Mouse (Mus musculus) cerebellum, adult 9-10 months (tissue): ENCODE data around the gene 1700021F05Rik.
A peak's percentile ranks its signal among the peaks of the same experiment; 100 is the strongest.

Experiments
- DNase-seq: peaks from one replicate; pipeline ENCODE4 v3.0.0; 2022

Gene 1700021F05Rik

DNA sequence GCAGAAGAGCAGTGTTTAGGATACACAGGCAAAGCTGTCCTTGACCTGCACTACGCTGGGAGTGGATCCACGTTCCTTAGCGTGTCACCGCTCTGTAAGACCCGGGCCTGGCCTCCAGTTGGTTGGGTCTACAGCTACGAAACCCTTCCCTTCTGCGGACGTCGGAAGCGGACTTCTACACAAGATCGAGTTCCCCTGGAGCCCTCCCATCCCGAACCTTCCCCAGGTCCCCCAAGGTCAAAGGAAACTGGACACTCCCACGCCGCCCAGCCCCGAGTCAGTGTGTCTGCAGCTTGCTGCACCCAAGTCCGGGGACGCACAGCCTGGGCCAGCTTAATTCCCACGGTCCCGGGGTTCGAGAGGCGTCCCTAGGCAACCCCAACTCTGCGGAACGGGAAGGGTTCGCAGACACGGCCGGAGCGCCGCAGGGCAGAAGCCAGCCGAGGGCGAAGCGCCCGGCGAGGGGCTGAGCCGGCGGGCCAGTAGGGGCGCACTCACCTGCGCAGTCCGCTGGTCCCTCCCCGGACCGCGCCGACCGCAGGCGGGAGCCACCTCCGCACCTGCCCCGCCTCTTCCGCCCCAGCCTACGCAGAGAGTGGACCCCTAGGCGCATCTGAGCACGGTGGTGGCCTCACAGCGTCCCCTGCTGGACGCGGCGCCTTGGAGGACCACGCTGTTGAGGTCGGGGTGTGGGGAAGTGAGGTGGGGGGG, at the start of gene 1700021F05Rik:
1700021F05Rik (minus strand) TSS at position 553 of the 711 bp plus-strand sequence.
- DNase-seq = peak; percentile 95

DNA sequence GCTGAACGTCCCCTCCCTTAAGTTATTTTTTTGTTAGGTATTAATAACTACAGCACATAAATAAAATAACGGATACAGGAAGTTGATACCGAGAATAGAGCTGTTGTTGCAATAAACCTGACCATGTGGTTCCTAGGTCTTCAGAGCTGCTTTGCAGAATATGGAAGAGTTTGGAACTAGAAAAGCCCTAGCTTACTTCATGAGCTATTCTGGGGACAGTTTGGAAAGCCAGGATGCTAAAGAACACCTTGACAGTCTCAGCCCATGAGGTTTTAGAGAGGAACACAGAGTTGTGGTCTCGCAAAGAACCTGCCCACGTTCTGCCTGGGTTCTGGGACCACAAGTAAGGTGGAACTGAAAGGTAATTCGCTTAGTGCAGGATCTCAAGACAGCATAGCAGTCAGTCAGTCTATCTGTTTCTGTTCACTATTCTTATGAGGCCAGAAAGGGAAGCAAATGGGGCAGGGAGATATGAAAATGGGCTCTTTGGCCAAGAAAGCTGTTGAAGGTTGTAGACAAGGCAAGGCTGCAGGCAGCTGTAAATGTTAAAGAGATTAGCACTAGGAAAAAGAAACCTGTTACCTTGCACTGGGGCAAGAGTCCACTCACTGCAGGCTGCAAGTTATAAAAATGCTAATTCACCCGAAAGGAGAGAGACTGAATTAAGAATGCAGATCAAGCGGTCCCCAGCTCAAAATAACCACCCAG, 47.8 kb upstream of the 1700021F05Rik start:
- DNase-seq = no peak

DNA sequence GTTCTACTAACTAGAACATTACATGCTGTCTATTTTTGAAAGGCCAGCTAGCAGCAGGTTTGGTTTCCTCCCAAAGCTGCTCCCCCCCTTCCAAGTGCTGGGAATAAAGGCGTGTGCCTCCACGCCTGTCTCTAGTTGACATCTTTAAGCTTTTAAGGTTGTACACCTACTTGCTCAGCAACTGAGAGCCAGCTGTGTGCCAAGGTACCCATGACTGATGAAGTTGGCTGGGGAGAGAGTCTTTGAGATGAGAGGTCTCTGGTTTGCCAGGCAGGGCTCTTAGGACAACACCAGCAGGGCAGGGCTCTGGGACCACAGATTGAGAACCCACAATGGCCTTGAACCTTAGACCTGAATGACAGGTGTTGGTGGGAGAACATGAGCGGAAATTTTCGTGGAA, 43.7 kb upstream of the 1700021F05Rik start:
- DNase-seq = no peak

DNA sequence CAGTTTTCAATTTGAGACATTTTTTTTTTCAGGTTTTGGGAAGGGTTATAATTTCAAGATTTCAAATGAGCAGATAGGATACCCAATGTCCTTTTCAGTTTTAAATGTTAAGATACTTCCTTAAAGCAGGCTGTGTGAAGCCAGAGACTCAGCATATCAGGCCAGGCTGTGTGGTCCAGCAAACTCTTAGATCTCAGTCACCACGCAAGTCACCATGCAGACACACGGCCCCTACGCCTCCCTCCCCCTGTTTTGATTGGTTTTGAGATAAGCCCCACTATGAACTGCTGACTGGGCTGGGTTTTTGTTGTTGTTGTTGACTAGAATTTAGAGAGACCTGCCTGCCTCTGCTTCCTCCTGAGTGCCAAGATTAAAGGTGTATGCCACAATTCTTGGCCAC, 40.5 kb upstream of the 1700021F05Rik start:
- no peak for DNase-seq

DNA sequence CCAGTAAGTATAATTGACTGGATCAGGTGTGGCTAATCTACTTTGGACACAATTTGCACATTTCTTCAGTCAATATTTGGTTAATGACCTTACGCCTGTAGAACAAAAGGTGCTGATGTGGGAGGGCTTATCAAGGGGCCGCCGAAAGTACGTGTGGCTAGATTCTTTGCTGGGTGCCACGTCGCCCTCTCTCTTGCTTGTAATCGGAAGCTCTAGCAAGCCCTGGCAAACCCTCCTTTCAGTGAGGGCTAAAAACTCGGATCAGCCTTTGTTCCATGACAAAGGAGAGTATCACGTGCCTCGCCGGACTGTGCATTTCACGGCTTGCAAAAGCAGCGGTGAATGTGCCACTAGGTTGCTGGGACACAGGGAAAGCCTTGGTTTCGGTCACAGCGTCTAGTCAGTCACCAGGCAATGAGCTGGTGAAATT, 39.9 kb upstream of the 1700021F05Rik start:
- DNase-seq = no peak

DNA sequence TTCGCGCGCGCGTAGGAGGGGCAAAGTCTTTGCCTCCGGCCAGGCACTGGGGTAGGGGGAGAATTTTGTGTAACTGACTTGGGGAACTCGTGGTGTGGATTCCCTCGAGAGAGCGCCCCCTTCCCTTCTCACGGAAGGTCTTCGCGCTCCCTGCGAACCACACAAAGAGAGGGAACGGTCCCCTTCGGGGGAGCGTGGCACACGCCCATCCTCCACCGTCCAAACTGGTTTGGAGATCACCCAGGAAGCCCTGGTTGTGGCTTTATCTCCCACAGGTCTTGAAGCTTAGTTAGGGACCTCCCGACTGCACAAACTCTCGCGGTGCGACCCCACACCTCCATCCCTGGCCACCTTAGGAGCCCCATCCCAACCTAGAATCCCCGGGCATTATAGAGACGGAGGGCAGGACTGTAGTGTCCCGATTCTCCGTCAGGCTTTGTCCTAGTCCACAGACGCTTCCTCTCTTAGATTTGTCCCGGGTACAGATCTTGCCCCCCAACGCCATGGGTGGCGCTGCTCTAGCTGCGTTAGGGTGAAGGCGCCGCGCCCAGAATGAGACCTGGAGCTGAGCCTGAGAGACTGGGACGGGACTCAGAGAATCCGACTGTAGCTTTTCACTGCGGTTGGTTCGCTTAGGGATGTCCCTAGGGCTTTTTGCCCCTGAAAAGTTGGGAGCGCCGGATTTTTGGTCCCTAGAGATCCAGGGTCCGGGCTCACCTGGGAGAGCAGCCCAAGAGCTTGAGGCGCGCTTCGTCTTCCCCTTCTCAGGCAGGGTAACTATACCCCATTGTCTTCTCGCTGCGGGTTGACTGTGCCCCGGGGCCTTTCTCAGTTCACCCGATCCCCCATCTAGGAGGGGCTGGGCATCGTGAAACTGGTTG, 38.8 kb upstream of the 1700021F05Rik start:
- DNase-seq = no peak

DNA sequence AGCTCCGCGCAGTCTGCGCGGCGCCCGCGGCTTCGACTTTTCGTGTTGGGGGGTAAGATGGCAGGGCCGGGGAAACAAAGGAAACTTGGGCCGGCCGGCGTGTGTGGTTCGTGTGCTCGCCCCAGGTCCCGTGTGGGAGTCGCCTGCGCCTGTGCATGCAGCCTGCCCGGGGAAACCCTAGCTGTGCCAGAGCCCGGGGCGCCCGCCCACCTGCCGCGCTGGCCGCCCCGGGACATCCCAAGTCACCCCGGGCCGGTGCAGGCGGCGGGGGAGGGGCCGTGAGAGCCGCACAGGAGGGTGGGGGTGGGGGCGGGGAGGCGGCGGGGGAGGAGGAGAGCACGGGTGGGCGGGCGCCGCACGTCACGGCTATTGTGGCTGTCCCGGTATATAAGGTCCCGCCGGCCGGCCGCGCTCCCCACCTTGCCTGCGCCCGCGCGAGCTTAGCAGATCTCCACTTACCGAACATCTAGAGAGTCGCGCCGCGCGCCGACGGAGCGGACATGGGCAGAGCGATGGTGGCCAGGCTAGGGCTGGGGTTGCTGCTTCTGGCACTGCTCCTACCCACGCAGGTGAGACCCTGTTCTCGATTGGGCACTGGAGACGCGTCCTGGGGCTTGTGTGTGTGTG, 38.1 kb upstream of the 1700021F05Rik start:
- no peak for DNase-seq

DNA sequence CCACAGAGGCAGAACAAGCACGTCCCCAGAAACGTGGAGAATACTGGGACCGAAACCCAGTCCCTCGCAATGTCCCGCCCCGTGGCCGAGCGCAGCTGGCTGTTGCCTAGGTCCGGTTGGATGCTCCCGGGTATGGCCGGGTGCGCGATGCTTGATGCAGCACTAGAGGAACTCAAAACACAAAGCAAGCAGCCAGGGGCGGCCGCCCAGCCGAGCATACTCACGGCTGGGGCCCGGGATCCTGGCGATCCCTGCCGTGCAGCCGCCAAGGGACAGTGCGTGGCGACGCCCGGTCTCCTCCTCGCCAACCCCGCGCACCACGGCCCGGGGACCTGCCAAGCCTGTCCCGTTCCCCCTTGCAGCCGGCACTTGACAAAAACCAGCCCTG, 37.6 kb upstream of the 1700021F05Rik start:
- DNase-seq = no peak

DNA sequence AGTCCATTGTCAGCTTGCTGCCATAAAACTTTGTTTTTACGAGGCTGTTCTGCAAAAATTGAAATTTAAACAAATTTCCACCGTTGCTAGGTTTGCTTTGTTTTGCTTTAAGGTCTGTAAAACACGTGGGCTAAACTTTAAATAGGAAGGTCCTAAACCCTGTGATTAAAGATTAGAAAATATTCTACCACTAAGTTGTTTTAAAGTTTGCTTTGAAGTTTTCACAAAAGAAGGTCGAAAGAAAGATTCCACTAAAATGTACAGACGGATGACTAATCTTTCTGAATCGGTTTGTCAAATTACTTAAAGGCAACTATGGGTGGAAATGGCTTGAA, 37.2 kb upstream of the 1700021F05Rik start, which contains the start of gene Cd24a:
Cd24a (plus strand) TSS at position 288 of the 335 bp plus-strand sequence.
- DNase-seq = no peak

DNA sequence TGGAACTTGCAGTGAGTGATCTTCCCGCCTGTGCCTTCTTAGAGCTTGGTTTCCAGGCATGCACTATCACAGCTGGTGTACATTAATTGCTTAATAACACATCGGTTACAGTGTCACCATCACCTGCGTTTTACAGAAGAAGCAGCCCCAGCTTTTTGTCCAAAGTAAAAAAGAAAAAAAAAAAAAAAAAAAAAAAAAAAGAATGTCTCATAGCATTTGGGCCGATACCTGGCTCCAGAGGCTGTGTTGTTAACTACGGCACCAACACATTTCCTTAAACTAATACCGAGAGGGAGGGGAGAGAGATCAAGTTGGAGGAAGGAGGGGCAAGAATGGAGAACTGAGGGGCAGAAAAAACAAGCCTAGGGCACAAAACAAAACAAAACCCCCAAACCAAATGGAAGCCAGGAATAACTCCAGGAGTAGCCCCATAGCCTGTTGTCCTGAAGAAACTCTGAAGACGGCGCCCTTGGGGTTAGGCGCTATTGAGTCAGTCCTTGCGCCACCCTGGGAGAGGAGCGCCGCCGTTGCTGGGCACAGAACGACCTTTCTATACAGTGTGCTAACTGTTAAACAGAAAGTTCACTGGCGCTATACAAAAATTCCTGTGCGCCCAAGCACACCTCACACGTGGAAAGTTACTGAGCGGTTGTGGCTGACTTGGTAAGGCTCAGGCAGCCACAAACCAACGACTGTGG, 36.7 kb upstream of the 1700021F05Rik start:
- no peak for DNase-seq

DNA sequence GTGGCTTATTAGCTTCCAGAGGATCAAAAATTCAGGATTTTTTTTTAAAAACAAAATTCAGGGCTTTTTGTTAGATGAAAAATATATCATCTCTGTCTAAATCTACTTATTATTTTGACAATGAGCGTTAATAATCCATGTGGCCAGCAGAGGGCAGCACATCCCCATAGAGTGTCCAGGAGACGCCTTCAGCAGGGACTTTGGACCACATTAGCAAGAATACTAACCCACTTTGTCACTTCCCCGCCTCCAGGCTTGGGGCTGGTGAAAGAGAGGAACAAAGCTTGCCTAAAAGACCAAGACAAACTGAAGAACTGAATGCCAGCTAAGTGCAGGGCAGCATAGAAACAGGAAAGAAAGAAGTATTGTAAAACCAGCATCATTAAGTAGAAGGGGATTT, 34.2 kb upstream of the 1700021F05Rik start:
- peak; percentile 71 for DNase-seq

DNA sequence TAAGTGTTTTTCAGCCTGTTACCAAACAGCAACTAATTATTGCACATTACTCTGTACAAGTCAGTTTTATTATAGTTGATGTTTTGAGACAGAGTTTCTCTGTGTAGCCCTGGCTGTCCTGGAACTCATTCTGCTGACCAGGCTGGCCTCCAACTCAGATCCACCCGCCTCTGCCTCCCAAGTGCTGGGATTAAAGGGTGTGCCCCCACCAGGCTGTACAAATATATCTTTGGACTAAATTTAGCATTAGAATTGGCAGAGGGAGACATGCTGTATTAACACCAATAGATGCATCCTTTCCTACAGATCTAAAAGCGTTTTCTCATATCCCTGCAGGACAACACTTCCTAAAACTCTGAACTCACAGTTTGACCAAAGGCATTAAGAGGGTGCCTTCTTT, 33.6 kb upstream of the 1700021F05Rik start:
- DNase-seq = no peak

DNA sequence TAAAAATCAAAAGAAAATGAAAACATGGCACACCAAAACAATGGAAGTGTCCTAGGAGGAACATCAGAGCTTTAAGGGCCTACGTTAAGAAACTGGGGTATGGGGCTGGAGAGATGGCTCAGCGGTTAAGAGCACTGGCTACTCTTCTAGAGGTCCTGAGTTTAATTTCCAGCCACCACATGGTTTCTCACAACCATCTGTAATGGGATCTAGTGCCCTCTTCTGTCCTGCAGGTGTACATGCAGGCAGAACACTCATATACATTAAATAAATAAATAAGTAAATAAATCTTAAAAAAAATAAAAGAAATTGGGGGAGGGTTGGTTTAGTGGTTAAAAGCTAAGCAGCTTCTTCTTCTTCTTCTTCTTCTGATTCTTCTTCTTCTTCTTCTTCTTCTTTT, 20.5 kb upstream of the 1700021F05Rik start:
- DNase-seq = no peak

DNA sequence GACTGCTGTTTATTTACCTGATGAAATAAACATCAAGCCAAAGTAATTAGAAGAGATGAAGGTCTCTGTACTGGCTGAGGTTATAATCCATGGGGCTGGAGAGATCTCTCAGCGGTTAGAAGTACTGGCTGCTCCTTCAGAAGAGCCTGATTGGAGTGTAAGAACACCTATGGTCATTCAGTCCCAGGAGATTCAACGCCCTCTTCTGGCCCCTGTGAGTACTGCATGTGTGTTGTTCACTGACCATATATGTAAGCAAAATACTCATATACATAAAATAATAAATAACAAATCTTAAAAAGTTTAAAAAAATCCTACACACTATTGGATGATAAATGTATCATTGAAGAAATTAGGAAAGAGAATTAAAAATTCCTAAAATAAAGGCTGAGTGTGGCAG, 20.0 kb upstream of the 1700021F05Rik start:
- no peak for DNase-seq

DNA sequence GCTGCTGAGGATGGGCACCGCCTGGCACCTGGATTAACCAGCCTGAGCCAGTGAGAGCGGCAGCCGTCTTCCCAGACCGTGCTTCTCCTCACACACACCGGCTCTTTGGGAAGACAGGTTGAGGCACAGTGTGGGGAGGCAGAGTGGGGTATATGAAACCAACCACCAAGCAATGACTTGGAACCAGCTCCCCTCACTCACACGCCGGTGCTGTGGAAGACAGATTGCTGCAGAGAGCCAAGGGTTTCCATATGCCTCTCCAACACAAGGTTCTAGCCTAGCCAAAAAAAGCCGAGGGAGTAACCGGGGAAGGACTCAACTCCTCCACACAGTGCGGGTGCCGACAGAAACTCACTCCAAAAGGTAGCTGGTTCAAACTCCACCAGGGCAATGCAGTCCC, 18.5 kb upstream of the 1700021F05Rik start:
- DNase-seq = no peak

DNA sequence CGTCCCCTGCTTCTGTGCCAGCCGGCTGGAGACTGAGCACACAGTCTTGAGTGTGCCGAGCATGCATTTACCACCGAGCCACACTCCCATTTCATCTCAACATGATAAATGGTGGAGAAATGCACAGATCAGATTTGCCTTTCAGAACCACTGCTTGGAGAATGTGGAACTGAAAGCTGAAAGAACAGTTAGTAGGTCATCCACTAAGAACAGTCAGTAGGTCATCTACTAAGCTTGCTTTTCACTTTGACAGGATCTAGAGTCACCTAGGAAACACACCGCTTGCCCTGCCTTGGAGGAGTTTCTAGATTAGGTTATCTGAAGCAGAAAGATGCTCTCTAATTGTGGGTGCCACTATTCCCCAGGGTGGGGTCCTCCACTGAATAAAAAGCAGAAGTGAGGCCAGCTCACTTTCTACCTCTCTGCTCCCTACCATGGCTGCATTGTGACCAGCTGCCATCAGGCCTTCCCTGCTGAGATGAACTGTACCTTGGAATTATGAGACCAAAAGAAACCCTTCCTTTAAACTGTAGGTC, 16.9 kb upstream of the 1700021F05Rik start:
- no peak for DNase-seq

DNA sequence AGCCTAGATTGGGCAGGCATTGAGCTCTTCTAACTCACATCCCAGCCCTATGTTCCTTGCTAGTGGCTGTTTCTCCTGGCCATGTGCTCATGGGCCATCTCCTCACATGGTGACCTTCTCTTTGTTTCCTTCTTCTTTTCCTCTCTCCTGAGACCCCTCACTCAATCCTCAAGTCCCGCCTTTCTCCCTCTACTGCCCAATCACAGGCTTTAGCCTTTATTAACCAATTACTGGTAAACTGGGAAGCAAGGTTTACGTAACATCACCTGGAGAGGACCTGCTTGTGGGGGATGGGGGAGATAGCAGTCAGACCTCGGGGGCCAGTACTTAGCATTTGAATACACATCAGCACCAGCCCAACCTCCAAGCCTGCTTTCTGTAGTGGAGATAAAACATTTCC, 10.6 kb upstream of the 1700021F05Rik start:
- DNase-seq = no peak

DNA sequence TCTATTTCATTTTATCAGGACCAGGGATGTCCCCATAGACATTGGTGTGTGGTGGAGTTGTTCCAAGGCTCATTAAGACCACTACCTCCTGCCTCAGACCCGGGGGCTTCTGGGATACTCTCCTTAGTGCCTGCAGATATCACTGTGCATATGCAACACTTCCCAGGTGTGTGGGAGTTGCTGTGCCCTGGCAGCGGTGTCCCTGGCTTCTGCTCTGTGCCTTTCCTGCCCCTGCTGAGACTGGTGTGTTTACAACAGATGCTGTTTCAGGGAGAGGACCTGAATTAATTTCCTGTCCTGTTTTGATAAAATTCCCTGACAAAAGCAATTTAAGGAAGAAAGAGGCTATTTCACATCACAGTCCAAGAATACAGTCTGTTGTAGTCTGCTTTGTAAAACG, 10.1 kb upstream of the 1700021F05Rik start:
- no peak for DNase-seq

DNA sequence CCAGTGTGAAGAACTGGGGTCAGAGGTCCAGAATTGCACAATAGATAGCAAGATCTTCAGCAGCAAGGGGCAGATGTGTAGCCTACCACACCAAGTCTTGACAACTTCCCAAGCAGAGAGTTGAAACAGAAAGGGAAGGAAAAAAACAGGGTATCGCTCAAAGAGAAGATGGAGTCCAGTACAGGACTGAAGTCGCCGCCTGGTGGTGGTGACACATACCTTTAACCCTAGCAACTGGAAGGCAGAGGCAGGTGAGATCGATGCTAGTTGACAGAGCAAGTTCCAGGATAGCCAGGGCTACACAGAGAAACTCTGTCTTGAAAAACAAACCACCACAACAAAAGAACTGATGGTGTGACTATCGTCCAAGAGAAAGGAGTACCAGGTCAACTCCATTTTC, 8.6 kb upstream of the 1700021F05Rik start:
- no peak for DNase-seq

DNA sequence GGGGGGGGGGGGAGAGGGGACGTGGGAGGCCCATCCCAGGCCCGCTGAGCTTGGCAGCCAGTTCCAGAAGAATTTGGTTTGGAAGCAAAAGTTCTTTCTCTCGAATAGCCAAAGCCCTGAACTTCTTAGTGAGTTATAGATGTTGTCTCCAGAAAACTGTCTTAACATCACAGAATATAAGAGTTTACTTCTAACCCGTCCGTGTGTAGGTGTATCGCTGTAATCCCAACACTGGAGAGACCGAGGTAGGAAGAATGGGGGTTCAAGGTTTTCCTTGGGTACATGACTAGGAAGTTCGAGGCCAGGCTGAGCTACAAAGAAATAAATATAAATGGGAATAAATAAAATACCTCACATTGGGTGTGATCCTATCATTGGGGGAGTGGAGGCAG, 355 bp upstream of the 1700021F05Rik start:
- DNase-seq = no peak

DNA sequence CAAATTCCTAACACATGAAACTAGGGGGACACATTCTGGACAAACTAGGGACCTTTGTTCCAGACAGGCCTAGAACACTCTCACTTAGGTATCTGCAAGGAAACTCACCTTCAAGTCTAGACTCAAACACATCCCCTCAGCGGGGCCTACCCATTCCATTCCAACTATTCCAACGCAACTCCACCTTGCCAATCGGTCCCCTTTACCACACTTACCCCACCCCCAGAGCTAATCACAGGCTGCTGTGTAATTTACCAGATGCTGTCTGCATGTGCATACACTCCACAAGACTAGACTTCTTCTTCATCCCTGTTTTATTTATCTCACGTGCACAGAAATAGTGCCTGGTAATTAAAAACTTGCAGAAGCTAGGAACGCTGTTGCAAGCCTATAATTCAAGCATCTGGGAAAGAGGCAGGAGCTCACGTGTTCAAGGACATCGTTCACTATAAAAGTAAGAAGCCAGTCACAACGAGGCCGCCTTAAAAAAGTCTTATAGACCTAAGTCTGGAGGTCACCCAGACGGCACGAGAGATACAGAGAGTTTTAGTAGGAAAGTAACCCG, 966 bp downstream of the 1700021F05Rik start:
- DNase-seq = peak; percentile 38

DNA sequence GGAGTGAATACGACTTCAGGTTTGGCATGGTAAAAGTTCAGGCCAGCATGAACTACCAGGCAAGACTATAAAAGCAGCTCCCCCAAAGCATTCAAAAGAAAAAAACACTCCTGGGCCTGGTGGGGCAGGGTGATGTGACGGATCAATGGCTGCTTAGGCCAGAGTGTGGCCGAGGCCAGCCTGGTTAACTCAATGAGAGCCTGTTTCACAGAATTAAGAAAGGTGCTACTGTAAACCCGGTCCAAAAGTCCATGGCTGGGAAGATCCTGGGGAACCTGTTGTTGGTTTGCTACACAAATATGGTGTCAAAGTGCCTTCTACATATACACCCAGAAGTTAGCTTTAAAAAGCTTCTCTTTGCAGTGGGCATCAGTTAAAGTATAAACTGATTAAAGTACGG, 2.0 kb downstream of the 1700021F05Rik start:
- DNase-seq = no peak
